Mouse (Mus musculus) gastrocnemius, postnatal 4 days (tissue): ENCODE measurements around the gene Prkcsh. TPM values are rescaled to one million over a fixed set of nuclear protein-coding genes. Genes with fewer than 3 reads are reported as not detected.
A peak's percentile ranks its signal among the peaks of the same experiment; 100 is the strongest.

Experiments
- DNase-seq, 2 experiments: peaks; one replicate each; pipeline ENCODE4 v3.0.0; 2021 to 2022; ENCODE audit warnings: low spot score in 2 of 2, mixed read lengths in 2 of 2
- total RNA-seq, 2 experiments: library from RNA; stranded (reverse); gene quantifications; 2 replicates each; pipeline ENCODE4 v1.2.3; 2021

Gene Prkcsh
- total RNA-seq, 2 experiments from 2014 or later, result 61.4 to 66.1 TPM

DNA sequence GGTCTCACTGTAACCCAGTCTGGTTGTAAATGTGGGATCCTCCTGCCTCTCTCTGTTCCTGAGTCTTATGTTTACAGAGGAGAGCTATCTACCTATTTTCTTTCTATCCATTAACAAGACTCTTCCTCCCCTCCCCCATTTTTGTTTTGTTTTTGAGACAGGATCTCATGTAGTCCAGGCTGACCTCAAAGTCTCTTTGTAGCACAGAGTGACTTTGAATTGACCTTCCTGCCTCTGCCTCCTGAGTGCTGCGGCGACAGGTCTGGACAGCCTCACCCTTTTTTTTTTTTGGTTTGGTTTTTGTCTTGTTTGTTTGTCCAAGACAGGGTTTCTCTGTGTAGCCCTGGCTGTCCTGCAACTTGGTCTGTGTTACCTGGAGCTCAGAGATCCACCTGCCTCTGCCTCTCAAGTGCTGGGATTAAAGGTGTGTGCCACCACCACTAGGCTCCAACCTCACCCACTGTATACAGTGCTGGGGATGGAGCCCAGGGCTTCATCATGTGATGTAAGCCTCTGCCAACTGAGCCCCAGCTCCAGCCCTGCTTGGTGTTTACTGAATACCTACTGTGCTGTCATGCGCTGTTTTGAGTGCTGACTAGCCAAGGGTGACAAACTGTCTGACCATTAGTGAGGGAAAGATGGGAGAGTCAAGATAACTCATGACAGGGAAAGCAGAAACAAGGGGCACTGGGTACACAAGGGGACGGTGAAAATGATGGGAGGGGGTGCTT, 24.0 kb upstream of the Prkcsh start:
- no peak for DNase-seq

DNA sequence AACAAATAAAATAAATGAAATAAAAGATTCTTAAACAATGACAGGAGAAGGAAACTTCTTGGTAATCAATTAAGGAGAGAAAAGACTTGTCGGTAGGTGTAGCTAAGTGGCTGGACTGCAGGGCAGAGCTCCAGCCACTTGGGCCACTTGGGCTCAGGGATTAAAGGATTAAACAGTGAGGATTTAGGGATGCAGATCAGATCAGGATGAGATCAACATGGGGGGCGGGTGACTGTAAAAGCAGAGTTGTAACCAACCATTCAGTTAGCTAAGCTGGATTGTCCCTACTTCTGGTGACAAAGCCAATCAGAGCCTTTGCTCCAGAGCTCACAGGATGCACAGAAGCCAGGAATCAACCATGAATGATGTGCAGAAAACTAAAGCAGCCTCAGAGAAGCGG, 18.7 kb upstream of the Prkcsh start:
- no peak for DNase-seq

DNA sequence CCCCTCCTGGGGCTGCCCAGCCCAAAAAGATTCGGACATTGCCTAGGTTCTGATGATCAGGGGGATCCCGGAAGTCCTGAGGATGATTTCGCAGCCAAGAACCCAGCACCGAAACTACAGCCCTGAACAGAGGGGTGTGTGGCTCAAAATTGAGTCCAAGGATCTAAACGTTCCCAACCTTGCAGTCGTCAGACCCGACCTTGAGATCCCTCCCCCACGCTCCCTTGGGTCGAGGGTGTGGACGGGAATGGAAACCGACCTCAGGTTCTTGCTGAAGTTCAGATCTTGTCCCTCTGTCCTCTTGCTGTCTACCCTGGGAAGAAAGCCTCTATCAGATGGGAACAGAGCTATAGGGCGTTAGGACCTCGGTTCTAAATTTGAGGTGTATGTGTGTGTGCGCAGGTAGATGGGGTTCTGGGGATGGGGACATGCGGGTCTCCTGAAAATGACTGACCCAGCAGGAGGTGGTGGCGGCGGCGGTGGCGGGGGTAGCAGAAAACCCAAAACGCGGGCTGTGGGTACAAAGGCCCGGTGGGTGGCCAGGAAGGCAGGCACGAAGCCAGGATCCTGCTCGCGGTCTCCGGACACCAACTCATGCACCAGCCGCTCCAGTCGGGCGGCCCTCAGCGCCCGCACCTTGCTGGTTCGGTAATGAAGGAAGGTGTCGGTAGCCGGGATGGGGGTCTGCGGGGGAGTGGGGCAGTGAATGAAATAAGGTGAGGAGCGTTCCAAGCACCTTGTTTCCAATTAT, 14.8 kb upstream of the Prkcsh start:
- no peak for DNase-seq

DNA sequence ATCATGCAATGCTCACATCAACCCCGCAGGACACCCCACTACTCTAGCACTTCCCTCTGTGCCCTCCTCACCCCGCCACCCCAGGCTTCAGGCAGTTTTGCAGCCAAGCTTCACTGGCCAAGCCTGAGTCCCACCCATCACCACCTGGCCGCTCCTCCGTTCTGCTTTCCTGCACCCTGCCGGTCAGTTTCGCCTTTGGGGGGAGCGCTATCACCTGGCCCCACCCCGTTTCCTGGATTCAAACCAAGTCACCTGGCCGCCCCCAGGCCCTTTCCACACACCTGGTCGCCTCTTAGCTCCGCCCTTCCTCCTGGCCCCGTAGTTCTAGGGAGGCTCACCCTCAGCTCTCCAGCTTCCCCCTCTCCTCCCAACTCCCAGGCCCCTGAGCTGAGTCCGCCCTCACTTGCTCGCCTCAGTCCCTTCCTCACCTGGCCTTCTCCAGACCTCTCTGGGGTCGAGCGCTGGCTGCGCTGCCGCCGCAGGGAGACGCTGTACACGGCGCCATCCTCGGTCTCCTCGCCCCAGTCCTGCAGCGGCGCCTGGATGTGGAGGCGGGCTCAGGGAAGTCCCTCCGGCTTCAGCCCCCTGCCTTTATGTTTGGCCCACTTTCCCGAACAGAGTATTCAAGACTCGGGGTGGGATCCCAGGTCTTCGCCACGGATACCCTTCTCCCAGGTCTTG, 14.0 kb upstream of the Prkcsh start:
- no peak for DNase-seq

DNA sequence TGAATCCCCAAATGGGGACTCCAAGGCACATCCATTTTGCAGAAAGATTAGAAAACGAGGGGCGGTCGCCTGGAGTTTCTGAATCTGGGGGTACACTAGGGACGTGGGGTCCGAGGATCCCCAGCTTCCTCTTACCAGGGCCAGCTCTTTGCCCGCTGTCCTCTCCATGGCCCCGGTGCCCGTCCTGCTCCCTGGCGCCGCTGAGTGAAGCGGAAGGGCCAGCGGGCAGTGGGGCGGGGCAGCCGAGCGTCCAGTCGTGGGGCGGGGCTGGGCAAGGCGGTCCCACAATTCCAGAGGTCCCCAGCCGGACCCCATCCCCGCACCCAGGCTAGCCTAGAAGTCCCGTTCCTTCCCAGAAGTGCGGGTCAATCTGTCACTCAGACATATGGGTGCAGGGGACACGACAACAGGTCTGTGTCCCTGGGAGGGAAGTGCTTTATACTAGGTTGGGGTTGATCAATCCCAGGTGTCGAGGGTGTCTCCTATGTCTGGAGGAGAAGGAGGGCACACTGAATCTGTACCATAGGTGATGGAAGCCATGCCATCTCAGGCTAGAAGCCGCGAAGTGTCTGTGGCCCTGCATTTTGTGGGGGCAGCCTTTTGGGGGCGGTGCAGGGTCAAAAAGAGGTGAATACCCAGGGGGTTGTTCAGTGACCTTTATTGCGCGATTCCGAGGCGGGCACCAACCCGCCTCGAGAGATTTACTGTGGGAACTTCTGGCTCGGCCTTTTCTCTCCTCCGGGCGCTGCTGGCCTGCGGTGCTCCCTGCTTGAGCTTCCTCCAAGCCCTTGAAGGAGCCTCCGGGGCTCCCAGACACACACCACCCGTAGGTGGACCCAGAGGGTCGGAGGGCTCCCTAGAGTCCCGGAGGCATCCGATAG, 13.1 kb upstream of the Prkcsh start, which contains the start of gene Rgl3:
TSS of gene Rgl3 (minus strand) at position 217 of the 881 bp plus-strand sequence.
- DNase-seq, result peak in 1 of 2 experiments; percentile 38

DNA sequence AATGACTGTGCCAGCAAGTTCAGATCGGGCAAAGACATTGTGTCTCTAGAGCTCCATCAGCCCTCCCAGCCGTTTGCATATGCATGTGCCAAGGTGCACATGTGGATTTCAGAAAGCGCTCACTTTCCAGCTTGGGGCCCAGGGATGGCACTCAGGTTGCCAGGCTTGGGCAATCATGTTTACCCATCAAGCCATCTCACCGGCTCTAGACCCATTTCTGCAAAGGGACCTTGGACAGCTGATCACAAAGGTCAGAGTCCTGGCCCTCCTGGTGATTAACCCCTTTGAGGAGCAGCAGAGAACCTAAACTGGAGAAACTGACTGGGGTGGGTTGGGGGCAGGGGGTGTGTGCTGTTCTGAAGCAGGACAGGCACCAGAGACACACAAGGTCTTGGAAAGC, 10.4 kb upstream of the Prkcsh start:
- DNase-seq, result no peak

DNA sequence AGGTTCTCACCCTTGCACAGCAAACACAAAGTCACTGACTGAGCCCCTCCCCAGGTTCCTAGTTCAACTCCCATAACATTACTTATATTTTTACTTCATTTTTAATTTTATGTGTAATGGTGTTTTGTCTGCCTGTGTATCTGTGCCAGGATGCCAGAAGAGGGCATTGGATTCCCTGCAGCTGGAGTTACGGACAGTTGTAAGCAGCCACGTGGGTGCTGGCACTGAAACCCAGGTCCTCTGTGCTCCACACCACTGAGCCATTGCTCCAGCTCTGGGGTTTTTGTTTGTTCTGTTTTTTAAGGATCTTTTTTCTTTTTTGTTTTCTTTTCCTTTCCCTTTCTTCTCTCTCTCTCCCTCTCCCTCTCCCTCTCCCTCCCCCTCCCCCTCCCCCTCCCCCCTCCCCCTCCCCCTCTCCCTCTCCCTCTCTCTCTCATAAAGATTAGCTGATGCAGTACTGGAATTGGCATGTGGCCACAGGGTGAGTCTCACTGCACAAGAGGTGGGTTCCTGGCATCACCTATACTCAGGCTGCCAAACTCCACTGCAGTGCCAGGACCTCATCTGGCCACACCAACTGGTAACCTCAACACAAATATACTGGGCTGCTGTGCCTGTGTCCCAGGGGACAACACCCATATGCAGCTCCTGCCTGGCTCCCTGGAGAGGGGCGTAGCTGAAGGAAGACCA, 6.3 kb upstream of the Prkcsh start:
- DNase-seq, result no peak

DNA sequence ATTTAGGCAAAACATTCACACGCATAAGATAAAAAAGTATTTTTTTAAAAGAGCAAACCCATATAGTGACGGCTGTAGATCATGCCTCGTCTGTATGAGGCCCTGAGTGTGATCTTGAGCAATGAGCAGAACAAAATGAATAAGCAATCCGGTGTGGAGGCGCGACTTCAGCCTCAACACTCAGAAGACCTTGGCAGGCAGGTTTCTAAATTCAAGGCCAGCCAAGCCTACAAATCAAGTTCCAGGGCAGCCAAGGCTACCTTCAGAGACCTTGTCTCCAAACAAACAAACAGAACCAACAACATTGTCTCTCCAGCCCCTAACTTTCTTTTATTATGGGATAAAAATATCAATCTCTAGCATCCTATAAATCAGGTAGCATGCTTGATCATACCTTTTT, 2.3 kb upstream of the Prkcsh start:
- no peak for DNase-seq

DNA sequence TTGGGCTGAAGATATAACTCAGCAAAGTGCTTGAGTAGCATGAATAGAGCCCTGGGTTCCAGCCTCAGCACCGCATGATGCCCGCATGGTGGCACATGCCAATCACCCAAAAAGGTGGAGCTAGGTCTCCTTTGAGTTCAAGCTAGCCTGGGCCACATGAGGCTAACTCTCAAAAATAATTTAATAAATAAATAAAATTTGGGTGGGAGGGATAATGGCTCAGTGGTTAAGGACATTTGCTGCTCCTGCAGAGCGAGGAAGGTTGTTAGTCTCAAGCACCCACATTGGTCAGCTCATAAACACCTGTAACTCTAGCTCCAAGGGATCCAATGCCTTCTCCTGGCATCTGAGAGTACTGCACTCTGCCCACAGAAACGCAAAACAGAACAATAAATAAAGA, 973 bp upstream of the Prkcsh start:
- no peak for DNase-seq

DNA sequence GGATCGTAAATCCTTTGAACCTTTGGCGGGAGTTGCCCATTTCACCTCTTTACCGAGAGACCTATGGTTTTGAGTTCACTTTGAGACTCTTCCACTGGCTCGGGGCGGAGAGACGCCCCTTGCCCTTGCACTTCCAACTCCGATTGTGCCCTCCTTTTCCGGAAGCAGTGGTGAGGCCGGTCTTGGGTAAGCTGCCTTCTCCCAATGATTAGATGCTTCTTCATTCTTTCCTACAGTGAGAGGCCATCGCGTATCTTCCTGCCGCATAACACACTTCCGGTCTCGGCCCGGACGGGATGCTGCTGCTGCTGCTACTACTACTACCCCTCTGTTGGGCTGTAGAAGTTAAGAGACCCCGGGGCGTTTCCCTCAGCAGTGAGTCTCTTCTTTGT, 553 bp downstream of the Prkcsh start:
- DNase-seq, result peak; percentile 29 to 49

DNA sequence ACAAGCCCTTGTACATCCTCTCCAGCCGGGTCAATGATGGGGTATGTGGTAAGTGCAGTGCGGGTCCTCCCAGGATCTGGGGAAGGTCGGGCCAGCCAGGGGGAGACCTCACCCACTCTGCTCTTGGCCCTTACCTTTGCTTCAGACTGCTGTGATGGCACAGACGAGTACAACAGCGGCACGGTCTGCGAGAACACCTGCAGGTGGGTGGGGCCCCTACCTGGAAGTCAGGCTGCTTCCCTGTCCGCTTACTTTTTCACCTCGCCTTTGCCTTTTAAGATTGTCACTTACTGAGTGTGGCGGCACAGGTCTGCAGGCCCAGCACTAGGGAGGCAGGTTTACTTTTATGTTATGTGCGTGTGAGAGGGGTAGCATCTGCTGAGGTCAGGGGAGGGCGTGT, 1.9 kb downstream of the Prkcsh start:
- DNase-seq, result no peak

DNA sequence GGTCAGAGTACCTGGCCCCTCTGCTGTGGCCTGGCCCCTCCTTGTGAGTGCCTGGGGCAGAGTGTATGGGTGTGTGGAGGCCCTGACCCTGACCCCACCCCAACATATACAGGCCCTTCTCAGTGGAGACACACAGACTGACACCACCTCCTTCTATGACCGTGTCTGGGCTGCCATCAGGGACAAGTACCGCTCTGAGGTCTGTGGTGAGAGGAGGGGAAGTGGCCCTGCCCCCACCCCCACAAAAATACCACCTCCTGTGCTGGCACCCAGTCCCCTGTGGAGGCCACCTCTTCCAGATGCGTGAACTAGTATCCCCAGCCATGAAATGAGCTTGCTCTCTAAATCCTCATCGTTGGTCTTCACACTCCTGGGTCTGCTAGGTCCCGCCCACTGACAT, 8.4 kb downstream of the Prkcsh start:
- DNase-seq, result no peak

DNA sequence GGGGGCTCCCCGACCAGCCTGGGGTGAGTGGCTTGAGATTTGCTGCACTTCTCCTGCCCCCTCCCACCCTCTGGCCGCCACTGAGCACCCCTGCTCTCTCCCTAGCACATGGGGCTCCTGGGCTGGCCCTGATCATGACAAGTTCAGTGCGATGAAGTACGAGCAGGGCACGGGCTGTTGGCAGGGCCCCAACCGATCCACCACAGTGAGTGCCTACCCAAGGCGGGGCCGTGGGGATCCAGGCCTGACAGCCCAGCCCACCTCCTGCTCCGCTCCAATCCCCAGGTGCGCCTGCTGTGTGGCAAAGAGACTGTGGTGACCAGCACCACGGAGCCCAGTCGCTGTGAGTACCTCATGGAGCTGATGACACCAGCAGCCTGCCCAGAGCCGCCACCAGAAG, 10.1 kb downstream of the Prkcsh start:
- no peak for DNase-seq

DNA sequence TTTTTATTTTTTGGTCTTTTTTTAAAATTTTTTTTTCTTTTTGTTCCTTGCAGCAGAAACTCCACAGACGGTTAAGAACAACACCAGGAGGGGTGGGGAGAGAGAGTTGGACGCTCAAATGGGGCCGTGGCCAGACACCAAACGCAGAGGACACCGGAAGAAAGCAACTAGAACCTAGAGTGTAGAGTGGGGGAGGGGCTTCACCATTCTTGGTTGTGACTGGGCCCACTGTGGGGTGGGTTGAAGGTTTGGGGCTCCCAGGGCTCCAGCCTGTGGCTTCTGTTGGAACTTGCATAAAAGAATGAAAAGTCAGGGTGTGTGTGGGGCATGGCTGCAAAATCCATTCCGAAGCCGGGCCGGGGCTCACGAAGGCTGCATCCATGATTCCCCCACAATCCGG, 13.6 kb downstream of the Prkcsh start:
- no peak for DNase-seq

DNA sequence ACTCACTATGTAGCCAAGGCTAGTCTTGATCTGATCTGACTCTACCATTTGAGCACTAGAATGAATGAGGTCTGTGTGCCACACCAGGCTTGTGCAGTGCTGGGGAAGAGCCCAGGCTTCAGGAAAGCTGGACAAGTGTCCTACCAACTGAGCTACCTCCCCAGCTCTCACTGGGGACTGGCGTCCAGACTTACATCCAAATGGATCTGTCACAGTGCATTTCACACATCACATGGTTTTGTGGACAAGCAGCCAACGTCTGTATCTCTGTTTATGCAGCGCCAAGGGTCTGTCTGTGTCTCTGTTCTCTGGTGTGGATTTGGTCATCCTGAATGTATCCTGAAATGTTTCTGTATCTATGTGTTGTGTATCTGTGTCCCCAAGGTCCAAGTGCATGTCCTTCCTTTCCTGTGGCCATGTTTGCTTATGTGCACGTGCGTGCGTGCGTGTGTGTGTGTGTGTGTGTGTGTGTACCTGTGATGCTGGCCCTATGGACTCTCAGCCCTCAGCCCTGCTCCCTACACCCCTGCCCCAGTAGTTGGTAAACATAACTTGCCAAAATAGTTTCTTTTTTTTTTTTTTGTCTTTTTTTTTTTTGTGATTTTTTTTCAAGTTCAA, 14.7 kb downstream of the Prkcsh start:
- DNase-seq, result no peak

DNA sequence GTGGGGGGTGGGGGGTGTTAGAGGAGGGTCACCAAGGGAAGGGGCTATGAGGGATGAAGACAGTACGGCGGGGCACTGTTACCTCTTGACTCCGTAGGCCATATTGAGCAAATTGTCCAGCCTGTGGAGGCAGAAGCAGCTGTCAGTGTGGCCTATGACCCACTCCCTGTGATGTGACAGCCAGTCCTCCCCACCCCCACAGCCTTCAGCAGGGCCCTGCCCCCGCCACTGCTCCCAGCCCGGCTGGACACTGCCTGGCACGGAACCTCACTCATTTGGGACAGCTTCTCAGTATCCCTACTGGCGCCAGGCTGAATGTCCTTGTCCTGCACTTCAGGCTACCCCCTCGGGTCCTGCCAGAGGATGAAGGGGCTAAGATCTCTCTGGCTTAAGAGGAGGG, 22.0 kb downstream of the Prkcsh start:
- DNase-seq, result no peak

DNA sequence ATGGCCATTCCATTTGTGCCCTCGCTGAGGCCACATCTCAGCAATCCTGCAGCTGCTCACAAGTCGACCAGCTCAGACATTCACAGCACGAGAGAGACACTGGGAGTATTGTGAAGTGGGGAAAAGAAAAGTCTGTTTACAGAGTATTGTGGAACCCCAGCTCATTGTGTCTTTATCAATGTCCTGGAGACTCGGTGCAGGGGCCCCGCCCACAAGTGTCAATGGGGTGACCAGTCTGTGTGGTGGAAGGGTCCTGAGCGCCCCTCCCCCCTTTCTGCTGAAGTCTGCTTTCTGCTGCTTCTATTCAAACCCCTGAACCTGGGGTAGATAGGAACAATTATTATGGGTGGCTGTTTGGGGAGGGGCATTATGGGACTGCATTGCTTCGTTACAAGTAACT, 25.9 kb downstream of the Prkcsh start:
- DNase-seq, result no peak

DNA sequence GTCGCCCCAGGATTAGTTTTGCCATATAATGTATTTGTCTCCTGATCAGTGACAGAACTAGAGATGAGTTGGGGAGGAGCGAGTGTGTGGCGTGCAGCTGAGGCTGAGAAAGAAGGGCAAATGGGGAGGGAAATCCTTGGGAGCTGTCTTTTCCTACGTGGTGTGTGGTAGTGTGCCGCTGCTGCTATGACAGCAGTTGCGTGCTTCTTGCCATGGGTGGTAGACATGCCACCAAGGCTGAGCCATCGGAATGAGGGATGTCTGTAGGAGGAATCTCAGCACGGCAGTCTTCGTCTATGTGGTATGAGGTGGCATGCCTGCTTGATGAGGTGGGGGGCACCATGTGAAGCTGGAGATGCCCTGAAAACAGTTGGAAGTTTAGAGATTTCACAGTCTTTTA, 27.8 kb downstream of the Prkcsh start:
- DNase-seq, result no peak

DNA sequence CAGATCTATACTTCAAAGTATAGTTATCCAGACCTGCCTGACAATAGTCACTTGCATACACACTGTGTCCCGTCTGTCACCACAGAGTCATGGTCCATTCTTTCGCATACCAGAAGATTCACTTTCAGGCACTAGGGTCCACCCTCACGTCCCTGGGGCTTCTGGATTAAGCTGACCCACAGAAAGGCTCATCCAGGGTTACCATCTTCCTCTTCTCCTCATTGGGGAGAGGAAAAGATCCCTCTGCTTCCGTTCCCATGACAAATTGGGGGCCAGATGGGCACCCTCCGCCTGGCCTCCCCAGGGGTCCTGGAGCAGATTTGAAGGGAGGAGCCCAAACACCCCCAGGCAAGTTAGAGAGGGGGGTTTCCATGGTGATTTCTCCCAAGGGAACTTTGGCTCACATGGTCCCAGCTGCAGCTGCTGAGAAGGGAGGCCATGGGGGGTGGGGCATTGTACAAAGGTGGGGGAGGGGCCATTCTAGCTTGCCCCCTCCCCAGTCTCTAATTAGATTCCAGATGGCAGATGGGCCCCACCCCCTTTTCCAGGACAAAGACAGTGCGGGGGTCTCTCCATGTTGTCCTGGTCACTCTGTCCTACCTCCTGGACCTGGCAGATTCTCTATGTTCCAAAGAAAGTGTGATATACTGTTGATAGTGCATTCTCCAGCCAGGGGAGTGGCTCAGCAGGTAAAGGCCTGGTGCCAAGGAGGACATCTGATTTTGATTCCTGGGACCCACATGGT, 32.9 kb downstream of the Prkcsh start:
- no peak for DNase-seq
